Mouse (Mus musculus): Measurements from ENCODE around the gene Msantd3.

DNA sequence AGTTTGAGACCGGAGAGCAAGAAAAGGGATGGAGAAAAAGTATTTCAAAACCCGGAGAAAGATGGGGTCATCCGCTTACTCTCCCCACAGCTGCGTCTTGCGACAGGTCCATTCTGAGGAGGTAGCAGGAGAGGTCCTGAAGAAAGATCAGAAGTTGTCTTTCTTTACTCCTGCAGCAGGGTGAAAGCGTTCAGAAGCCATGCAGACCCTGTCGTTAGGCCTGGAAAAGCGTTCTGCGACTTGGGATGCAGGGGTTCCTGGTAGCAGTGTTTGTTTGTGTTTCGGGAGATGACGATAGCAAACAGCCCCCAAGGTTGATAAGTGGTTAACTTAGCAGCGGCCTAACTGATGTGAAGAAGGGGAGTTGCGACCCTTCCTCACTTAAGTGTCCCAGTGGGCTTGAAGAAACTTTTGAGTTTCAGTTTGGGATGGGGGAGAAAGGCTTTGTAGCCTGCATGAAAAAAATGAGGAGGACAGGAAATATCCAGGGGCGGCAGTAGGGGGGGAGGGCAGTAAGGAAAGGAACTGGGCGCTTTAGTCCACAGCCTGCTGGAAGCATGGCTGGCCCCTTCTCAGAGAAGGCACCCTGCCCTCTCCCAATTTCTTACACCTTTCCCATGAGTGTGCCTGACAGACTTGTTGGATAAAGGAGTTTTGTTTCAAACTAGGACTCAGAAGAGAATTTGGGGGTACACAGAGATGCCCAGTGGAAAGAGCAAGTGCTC lies 2.0 kb downstream of the Msantd3 start:
- no peak for TF ChIP-seq POLR2A (IDR thresholded peaks at IDR 0.05; ENCODE audit: insufficient read depth, low read depth, low read length)
- no peak for TF ChIP-seq CTCF (IDR thresholded peaks at IDR 0.05)

Measured in heart, adult 2 months (tissue).